Mouse (Mus musculus) heart, adult 18-20 months (tissue): ENCODE data around the gene Zbtb45. TPM values are rescaled to one million over a fixed set of nuclear protein-coding genes. Genes with fewer than 3 reads are reported as not detected.

ENCODE experiments used
- DNase-seq, 2 experiments: peaks; one replicate each; pipeline ENCODE4 v3.0.0; 2021 to 2022; ENCODE audit warnings: mixed read lengths in 1 of 2
- total RNA-seq, 2 experiments: library from RNA; stranded (reverse); gene quantifications; 2 replicates each; pipeline ENCODE4 v1.2.3; 2021

Zbtb45 gene
- total RNA-seq, 2 experiments from 2014 or later, result 7.3 to 7.4 TPM

DNA sequence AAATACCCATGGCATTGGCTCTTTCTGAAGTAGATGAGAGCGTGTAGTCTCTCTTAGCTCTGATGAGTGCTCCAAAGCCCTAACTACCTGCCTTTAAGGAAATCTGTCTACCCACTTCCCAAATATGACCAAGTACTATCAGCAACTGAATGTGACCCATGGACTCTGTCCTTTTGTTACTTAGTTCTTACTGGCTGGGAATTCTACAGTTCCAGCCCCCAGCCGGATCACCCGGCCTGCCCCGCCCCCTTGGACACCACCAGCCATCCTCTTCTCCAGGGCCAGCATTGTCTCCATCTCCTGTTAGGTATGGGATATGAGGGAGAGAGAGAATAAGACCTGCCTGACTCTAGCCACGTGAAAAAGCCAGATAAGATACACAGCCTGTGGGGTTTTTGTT is 11.8 kb downstream of the Zbtb45 start, which contains the start of gene Slc27a5:
Gene Slc27a5 (minus strand): TSS at position 140 of the 400 bp plus-strand sequence.
- no peak for DNase-seq

DNA sequence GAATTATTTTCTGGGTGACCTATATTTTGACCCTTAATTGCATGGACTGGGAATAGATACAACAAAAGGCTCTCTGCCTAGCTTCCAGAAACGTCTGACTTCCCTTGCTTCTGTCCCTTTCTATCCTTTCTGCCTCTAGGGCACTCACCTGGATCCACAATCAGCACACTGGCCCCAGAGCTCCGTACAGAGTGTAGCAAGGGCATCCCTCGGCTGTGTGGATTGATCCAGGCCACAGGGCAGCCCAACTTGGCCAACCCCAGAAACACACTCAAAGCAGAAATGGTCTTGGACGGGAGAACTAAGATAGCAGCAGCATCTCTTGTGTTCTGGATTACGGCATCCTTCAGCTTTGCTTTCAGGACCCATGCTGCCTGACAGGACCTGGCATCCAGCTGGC is 12.6 kb downstream of the Zbtb45 start:
- DNase-seq, result no peak

DNA sequence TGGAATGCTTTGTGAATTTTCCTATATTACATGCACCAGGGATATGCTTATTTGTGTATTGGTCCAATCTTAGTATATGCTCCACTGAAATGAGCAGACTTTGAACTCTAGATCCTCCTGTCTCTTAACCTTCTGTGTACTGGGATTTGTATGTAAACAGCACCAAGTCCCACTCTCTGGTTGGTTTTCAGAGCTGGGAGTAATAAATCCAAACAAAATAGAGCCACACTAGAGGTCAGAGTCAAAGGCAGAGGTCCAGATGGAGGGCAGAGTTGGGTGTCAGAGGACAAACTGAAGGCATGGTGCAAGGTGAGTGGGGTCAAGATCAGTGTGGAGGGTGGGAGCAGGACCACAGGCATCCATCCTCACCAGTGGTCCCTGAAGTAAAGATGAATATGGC is 14.0 kb downstream of the Zbtb45 start:
- DNase-seq, result no peak

DNA sequence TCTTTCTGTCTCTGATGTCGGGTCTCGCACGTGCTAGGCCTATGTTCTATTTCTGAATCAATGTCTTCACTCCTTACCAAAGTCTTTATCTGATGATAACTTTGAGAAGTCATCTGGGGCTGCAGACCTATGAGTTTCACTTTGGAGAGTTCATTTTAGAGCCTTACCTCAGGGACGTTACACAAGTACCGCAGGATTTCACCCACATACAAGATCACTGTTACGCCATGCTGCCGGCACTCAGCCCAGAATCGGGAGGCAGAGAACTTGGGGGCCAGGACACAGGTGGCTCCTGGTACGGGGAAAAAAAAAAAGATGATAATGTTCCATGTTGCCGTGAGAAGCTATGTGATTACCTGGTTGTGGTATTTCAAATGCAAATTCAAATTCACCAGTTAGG is 16.7 kb downstream of the Zbtb45 start:
- DNase-seq, result no peak

DNA sequence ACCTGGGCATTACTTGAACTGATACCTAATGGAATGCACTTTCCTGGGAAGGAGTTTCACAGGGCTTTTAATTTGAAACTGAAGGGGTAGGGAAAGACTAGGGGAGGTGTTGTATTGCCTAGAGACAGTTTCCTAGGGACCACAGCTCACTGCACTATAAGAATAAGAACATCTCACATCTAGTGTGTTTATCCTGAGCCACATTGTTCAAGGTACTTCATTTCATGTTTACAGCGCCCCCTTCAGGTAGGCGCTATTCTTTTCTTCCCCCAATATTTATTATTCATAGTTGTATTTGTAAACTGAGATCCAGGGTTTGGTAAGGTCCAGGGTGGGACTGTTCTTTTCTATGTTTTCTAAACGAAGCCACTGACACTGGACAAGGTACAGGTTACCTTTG is 17.6 kb downstream of the Zbtb45 start:
- DNase-seq, result peak in 1 of 2 experiments; percentile 40

DNA sequence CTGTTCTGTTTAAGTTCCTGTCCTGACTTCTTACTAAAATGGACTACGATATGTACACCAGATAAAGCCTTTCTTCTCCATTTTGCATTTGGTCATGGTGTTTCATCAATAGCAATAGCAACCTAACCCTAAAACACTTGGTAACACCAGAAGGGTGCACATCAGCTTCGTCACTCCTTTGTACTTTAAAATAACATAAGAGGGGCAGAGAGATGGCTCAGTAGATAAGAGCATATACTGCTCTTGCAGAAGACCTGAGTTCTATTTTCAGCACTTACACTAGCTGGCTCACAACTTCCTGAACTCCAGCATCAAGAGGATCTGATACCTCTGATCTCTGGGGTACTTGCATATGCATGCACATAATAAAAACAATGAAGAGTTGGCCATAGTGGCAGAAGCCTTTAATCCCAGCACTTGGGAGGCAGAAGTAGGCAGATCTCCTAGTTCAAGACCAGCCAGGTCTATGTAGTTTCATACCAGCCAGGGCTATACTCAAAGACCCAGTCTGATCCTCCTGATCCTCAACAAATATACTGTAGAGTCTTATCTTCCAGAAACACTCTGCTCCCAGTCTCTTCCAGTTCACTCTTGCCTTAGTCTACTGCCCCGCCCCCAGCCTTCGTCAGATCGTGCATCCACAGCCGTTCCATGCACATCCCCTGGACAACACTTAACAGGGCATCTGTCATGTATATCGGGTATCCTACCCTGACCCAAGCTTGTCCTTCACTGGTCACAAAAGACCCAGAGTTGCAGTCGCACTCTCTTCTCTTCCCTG is 22.2 kb downstream of the Zbtb45 start:
- no peak for DNase-seq

DNA sequence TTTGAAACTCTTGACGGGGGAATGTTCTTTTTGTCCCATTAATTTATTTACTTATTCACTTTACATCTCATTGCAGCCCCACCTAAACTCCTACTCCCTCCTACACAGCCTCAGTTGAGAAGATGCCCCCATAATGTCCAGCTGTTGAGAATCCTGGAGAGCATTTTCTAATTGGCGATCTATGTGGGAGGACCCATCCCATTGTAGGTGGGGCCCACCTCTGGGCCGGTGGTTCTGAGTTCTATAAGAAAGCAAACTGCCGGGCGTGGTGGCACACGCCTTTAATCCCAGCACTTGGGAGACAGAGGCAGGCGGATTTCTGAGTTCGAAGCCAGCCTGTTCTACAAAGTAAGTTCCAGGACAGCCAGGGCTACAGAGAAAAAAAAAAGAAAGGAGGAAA is 22.9 kb downstream of the Zbtb45 start:
- DNase-seq, result no peak

DNA sequence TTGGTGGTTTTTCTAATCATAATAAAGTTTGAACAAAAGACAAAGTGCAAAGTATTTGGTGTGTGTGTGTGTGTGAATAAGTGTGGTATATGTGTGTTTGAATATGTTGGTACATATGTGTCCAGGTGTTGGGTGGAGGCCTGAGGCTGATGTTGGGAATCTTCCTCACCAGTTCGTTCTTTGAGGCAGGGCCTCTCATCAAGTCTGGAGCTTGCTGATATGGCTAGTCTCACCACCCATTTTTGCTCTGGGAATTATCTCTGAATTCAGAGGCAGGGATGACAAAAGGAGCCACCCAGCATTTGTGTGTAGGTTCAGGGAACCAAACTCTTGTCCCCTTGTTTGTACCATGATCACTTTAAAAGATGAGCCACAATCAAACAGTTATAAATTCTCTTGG is 24.1 kb downstream of the Zbtb45 start:
- no peak for DNase-seq

DNA sequence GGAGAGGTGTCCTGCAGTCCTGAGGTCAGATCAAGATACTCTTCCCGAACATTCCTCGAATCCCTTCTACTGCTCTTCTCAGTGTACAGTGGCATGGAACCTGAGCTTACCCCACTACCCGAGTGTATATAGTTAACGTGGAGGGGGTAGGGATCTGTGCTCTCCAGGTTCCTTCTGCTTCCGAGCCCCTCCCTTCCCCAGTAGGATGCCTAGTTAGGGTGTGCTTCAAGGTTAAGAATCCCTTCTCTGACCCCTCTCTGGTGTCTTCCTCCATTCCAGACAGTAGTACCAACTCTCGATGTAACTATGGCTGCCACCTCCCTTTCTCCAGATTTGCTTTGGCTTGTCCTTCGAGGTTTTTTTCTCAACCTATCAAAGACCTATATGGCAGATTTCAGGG is 29.5 kb downstream of the Zbtb45 start:
- no peak for DNase-seq

DNA sequence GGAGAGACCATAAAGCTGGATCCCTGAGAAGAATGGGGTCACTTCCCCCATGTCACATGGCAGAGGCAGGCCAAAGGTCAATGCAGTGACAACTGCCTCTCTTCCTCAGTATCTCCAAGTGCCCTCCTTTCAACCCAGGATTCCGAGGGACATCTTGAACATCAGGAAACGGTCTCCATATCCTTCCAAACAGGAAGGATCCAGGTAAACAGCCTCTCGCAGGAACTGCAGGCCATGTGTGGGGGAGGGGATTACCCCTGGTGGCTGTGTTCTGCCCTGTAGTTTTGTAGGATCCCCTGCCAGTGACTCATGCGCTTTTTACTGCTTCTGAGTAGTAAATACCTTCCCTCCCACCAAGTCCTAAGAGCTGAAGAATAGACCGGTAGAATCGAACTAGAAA is 30.1 kb downstream of the Zbtb45 start:
- no peak for DNase-seq

DNA sequence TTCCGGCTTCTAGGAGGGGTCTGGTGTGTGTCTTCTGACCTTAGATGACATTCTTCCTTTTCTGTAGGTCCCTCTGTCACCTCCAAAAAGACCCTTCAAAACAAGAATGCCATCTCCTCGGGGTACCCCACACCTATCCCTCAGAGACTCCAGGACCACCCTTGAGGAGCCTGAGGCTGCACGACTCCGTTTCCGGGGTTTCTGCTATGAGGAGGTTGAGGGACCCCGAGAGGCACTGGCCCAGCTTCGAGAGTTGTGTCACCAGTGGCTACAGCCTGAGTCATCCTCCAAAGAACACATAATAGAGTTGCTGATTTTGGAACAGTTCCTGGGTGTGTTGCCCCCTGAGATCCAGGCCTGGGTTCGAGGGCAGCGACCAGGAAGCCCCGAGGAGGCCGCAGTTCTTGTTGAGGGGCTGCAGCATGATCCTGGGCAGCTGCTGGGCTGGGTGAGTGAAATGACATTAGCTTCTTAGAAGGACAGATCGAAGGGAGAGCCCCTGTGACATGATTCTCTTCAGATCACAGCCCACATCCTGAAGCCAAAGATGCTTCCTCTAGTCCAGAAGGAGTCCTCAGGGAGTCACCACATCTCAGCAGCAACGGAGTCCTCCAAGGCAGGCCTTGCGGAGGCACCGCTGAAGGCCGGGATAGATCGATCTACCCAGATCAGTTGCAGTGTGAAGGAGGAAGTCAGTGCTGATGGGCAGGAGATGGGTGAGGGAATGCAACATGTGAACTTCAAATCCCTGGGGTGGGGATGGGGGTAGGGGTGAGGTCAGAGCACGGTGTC is 30.7 kb downstream of the Zbtb45 start:
- DNase-seq, result peak in 1 of 2 experiments; percentile 24

DNA sequence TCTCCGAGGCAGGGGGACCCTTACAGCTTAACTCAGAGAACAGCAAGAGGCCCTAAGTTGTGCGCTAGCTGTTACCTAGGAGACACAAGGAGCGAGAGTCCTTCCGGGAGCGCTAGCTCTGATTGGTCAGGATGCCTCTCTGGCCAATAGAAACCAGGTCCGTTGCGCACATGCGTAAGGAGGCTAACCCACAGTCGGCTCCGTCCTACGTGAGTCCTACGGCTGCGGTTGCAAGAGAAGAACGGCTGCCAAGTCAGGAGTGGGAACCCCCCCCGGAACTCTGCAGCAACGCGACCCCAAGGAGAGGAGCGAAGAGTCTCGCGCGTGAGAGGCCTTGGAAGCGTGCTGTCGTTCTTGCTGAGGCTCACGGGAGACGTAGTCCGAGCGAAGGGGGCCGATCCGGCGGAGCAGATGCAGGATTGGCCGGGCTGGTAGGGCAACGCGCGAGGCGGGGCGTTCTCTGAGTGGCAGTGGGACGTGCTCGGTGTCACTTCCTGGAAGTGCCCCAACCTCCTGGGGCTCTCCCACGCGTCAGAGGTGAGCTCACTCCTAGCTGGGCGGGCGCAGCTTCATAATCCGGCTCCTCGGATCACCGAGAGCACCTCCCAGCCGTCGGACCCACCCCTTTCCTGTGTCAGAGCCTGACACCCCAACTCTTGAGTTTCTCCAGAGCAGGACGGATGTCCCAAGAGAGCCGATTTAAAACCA is 32.0 kb downstream of the Zbtb45 start, which contains the start of gene Zfp446:
Gene Zfp446 (plus strand): TSS at position 167 of the 708 bp plus-strand sequence.
- DNase-seq, result peak; percentile 98 to 100

DNA sequence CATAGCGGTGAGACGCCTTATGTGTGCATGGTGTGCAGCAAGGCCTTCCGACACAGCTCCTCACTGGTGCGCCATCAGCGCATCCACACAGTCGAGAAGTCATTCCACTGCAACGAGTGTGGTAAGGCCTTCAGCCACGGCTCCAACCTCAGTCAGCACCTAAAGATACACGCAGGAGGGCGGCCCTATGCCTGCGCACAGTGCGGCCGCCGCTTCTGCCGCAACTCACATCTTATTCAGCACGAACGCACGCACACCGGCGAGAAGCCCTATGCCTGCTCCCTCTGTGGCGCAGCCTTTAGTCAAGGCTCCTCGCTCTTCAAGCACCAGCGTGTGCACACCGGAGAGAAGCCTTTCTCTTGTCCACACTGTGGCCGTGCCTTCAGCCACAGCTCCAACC is 38.9 kb downstream of the Zbtb45 start:
- no peak for DNase-seq

DNA sequence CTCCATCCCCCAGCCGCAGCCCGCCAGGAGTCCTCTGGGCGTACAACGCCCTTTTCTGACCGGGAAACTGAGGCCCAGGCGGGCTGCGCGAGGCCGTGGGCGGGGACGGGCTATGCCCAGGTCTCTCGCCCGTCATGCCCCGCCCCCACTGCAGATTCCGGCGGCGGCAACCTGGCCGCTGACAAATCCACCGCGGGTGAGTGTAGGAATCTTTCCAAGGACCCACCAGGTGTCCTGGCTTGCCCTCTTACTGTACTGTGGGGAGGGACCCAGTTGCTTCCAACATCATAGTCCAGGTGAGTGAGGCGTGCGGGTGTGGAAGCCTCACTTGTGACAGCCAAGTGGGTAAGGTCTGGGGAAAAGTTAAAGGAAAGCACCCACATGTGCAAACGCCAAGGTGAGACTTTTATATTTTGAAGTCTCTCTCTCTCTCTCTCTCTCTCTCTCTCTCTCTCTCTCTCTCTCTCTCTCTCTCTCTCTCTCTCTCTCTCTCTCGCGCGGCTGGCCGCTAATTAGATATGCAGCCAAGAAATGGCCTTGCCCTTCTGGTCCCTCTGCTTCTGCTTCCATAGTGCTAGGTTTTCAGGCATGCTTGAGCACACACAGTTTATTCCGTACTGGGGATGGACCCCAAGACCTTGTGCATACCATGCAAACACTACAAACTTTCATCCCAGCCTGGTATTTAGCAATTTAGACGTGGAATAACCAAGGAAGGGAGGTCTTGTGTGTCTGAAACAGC is 43.6 kb downstream of the Zbtb45 start:
- peak; percentile 54 to 71 for DNase-seq

DNA sequence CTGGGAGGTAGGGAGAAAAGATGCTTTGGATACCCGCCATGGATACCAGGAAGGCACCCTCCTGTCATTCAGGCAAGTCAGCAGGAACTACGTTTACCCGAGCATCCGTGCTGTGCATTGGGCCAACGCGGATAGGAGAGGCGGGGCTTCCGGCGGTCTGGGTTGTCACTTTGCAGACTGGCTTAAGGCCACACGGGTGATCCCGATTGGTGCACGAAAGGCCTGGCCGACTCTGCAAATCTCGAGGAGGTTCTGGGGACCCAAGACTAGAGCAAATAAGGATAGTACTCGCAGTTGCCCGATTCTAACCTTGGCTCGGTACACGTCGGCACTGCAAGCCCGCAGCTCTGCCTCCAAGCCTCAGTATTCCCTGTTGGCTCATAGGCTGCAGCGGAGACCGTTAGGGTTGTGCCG is 44.1 kb downstream of the Zbtb45 start, which contains the start of gene Zfp324:
Gene Zfp324 (plus strand): TSS at position 161 of the 414 bp plus-strand sequence.
- peak; percentile 93 to 96 for DNase-seq

DNA sequence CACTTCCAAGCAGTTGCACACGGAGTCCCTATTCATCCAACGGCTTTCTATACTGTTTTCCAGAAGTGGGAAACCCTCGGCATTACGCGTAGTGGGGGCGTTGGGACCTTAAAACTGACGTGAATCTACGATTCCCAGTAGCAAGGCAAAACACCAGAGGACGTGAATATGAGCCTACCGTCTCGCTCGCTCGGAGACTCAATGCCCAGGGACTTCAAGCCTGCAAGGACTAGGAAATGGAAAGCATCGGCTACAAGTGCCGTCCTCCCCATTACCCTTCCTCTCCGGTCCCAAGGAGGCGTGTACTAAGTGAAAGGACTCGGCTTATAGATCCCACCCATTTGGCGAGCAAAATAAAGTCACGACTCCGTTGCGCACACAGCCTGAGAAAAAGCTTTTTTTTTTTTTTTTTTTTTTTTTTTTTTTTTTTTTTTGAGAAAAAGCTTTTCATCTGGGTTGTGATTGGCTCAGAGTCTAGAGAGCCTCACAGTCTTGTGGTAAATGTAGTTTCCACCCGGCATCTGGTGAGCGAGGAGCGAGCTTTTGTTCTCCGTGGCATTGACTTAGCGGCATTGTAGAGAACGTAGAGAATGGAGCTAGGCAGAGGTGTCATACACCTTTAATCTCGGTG is 48.2 kb downstream of the Zbtb45 start:
- peak; percentile 65 to 71 for DNase-seq

DNA sequence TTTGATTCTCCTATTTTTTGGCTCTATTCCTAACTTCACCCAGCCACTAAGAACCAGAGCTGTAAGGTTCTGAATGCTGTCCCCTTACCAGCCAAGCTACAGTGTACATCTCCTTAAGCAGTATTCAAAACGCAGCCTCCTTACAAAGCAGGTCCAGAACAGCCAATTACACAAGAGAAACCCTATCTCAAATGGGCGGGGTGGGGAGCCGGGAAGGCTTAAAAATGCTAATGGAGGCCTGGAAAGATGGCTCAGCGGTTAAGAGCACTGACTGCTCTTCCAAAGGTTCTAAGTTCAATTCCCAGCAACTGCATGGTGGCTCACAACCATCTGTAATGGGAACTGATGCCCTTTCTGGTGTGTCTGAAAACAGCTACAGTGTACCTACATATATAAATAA is 50.1 kb downstream of the Zbtb45 start:
- DNase-seq, result no peak

DNA sequence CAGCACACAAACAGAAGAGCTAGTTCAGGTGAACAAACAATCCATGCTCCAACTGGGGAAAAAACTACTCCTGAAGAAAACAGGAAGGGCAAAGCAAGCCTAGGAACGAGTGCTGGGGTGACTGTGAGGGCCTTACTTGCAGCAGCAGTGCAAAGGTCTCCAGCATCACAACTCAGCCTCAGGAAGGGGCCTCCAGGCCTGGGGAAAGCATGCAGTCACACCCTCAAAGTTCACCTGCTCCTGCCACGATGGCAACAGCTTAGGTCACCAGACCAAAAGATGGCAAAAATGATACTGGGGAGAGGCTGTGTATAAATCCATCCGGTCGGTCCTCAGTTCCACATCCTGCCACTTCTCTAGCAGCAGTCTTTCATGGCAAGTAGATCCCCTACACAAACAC is 50.9 kb downstream of the Zbtb45 start:
- DNase-seq, result no peak

DNA sequence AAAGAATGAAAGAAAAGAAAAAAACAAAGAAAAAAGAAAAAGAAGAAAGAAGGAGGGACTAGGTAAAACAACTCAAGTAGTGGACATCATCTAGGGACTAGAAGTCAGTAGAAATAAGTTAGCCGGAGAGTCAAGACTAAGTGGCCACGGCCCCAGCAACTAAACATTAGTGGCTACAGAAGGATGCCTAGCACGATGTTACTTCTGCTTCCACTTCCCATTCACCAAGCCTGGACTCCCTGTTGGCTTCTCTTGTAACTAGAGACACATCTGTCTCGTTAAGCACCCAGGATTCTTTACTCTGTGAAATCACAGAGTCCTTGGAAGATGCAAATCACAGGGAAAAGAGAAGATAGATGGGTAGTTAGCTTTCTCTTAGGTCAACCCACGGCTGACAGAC is 52.3 kb downstream of the Zbtb45 start:
- no peak for DNase-seq

DNA sequence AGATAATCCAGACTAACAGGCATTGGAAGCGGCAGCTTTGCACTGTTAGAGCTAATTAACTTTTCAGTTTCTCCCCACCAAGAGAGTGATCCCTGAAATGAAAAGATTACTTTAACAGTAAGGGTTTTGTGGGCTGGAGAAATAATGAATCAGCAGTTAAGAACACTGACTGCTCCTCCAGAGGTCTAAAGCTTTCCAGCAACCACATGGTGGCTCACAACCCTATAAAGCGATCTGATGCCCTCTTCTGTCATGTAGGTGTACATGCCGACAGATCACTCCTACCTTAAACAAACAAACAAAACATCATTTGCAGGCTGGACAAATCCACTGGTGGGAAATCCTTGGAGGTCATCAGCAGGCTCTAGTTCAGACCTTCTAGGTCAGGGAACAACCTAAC is 54.9 kb downstream of the Zbtb45 start:
- no peak for DNase-seq
